Comparison of ENCODE assay signal across 17 mouse cellular contexts in the genomic region with DNA sequence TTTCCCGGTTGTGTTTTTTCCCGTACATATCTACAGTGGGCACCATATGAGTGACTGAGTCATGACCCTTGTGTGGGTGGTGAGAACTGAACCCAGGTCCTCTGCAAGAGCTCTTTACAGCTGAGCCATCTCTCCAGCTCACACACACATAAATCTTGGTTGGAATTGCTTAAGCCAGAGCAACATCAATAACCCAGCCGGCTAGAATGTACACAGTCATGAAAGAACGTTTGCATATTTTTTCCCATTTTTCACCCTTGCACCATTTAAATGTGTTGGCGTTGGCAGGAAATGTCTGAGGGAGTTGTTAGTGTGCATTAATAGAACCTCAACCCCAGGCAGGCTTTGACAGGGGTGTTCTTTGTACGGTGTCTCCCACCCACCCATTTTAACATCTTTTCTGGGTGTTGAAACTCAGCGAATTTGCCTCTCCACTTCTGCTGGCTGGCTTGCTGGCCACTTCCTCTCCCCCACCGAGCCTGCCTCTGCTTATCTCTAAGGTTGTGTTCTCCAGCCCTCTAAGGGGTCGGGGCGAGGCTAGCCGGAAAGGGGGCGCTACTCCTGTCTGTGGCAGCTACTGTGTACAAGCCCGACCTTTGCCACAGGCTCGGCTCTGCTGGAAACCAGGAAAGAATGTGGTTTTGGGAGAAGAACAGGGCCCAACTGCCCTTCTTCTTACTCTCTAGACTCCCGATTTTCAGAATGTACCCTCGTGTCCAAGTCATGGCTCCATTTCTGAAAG. TPM values are rescaled to one million over a fixed set of nuclear protein-coding genes. Genes with fewer than 3 reads are reported as not detected.
DNase-seq lines count a peak whose midpoint lies in the region; ATAC-seq and TF ChIP-seq lines count a peak whose summit lies in the region.
"Had no signal": no experiment of that assay in that cellular context is flagged by ENCODE, and none has a peak within 500 bp of the region (broad histone marks: within the 10 kb centered on the region; RNA-seq: fewer than 3 reads in every experiment).

No protein-coding gene starts in this region.

- no peaks in the 10 kb centered on the region for H3K36me3 ChIP-seq in megakaryocyte, embryonic 14.5 days (replicated peaks; ENCODE audit: low read length)
- no peaks in the 10 kb centered on the region for H3K36me3 ChIP-seq in liver, embryonic 13.5 days
- no peaks in the 10 kb centered on the region for H3K36me3 ChIP-seq in forebrain, postnatal 0 days (ENCODE audit: insufficient read depth)
- H3K36me3 ChIP-seq: heart, embryonic 15.5 days had no signal

- peaks cover 26% of the 10 kb centered on the region for H3K4me1 ChIP-seq in megakaryocyte, embryonic 14.5 days
- H3K4me1 ChIP-seq in liver, embryonic 13.5 days (replicated peaks) = peaks cover 18% of the 10 kb centered on the region
- no peaks in the 10 kb centered on the region for H3K4me1 ChIP-seq in forebrain, postnatal 0 days (ENCODE audit: insufficient read depth)

- peak overlapping the region; percentile 84 for H3K4me3 ChIP-seq in megakaryocyte, embryonic 14.5 days (replicated peaks)
- H3K4me3 ChIP-seq in liver, embryonic 13.5 days (replicated peaks) = no peak overlapping the region
- H3K4me3 ChIP-seq in forebrain, postnatal 0 days (ENCODE audit: low read depth, low read length) = no peak overlapping the region
- H3K4me3 ChIP-seq: heart, embryonic 15.5 days had no signal

- 0 out of 2 replicates have a peak, but pooled peaks cover 7% of the 10 kb centered on the region for H3K9me3 ChIP-seq in megakaryocyte, embryonic 14.5 days
- H3K9me3 ChIP-seq in liver, embryonic 13.5 days (replicated peaks) = no peaks in the 10 kb centered on the region
- no peaks in the 10 kb centered on the region for H3K9me3 ChIP-seq in forebrain, postnatal 0 days (ENCODE audit: low read length)
- H3K9me3 ChIP-seq: heart, embryonic 15.5 days had no signal

- WGBS in liver, embryonic 13.5 days (ENCODE audit: insufficient replicate concordance) = 9% methylated on average over 16 of the region's 16 CpGs
- 41% methylated on average over 16 of the region's 16 CpGs for WGBS in forebrain, postnatal 0 days

- H3K27me3 ChIP-seq in megakaryocyte, embryonic 14.5 days (replicated peaks) = peaks cover 52% of the 10 kb centered on the region
- peaks cover 37% of the 10 kb centered on the region for H3K27me3 ChIP-seq in liver, embryonic 13.5 days
- H3K27me3 ChIP-seq in forebrain, postnatal 0 days (ENCODE audit: insufficient read depth, low read length) = peaks cover 45% of the 10 kb centered on the region

- no peak for DNase-seq in liver, embryonic 13.5 days
- peak; percentile 32 for DNase-seq in yolk sac, embryonic 10.5 days (ENCODE audit: low spot score)
- no peak for DNase-seq in MN1 (ENCODE audit: low spot score)
- DNase-seq in forebrain, postnatal 0 days = no peak
- DNase-seq: cerebellum, adult 11-12 months; embryo, embryonic 11 days; kidney, postnatal 14 days; right cerebral cortex, postnatal 4 days had no signal

- H3K4me2 ChIP-seq in liver, embryonic 13.5 days = peak overlapping the region; percentile 33
- no peak overlapping the region for H3K4me2 ChIP-seq in forebrain, postnatal 0 days (ENCODE audit: low read depth)
- H3K4me2 ChIP-seq: heart, embryonic 15.5 days had no signal

- ATAC-seq in megakaryocyte, adult 5-6 weeks (ENCODE audit: poor library complexity, severe bottlenecking) = no peak
- peak; percentile 61 for ATAC-seq in common myeloid progenitor, adult 5-6 weeks (replicated peaks; ENCODE audit: low read depth, poor library complexity, severe bottlenecking)
- ATAC-seq in liver, embryonic 13.5 days (ENCODE audit: low read depth) = no peak
- ATAC-seq in forebrain, postnatal 0 days = no peak
- ATAC-seq: hindbrain, embryonic 16.5 days had no signal

- no peak overlapping the region for H3K27ac ChIP-seq in liver, embryonic 13.5 days
- no peak overlapping the region for H3K27ac ChIP-seq in forebrain, postnatal 0 days (ENCODE audit: low read depth, low read length)
- H3K27ac ChIP-seq: heart, embryonic 15.5 days; macrophage had no signal

- H3K9ac ChIP-seq in liver, embryonic 13.5 days = no peak overlapping the region
- H3K9ac ChIP-seq in forebrain, postnatal 0 days = no peak overlapping the region
- H3K9ac ChIP-seq: heart, embryonic 15.5 days had no signal

- TF ChIP-seq CTCF in forebrain, postnatal 0 days (IDR thresholded peaks at IDR 0.05; ENCODE audit: low read depth) = no peak

RNA-seq across cellular contexts. Expression of a gene that starts 15.1 kb away (rescaled TPM):
- polyA plus RNA-seq in megakaryocyte, embryonic 14.5 days (2012; ENCODE audit: insufficient read depth, low replicate concordance) = not detected in 2 replicates
- total RNA-seq in megakaryocyte, adult 5-6 weeks (2015) = not detected in 2 replicates
- total RNA-seq in megakaryocyte, adult 5-6 weeks (2017) = not detected in 2 replicates
- not detected in 2 replicates for total RNA-seq in common myeloid progenitor, adult 5-6 weeks (2017)
- not detected in 2 replicates for polyA plus RNA-seq in liver, embryonic 13.5 days (2015; fragmentation: Nextera tagmentation; extraction: Ambion mirVana)
- not detected in 2 replicates for total RNA-seq in forebrain, postnatal 0 days (2014; rRNA removed)
- not detected in 2 replicates for polyA plus RNA-seq in forebrain, postnatal 0 days (2015; fragmentation: Nextera tagmentation; extraction: Ambion mirVana)
- total RNA-seq: layer of hippocampus, postnatal 25 days had no signal
- polyA plus RNA-seq: heart, embryonic 15.5 days; hindbrain, embryonic 16.5 days; macrophage had no signal

RNA-seq across cellular contexts. Expression of a gene that starts 22.2 kb away (rescaled TPM):
- not detected in 2 replicates for polyA plus RNA-seq in megakaryocyte, embryonic 14.5 days (2012; ENCODE audit: insufficient read depth, low replicate concordance)
- not detected in 2 replicates for total RNA-seq in megakaryocyte, adult 5-6 weeks (2015)
- total RNA-seq in megakaryocyte, adult 5-6 weeks (2017) = not detected in 2 replicates
- not detected in 2 replicates for total RNA-seq in common myeloid progenitor, adult 5-6 weeks (2017)
- polyA plus RNA-seq in liver, embryonic 13.5 days (2015; fragmentation: Nextera tagmentation; extraction: Ambion mirVana) = 0.16 TPM in 1 of 2 replicates, not detected in the other
- not detected in 2 replicates for total RNA-seq in forebrain, postnatal 0 days (2014; rRNA removed)
- polyA plus RNA-seq in forebrain, postnatal 0 days (2015; fragmentation: Nextera tagmentation; extraction: Ambion mirVana) = not detected in 2 replicates
- total RNA-seq: layer of hippocampus, postnatal 25 days had no signal
- polyA plus RNA-seq: heart, embryonic 15.5 days; hindbrain, embryonic 16.5 days; limb, embryonic 14.5 days; macrophage had no signal

RNA-seq across cellular contexts. Expression of a gene that starts 30.3 kb away (rescaled TPM):
- not detected in 2 replicates for polyA plus RNA-seq in megakaryocyte, embryonic 14.5 days (2012; ENCODE audit: insufficient read depth, low replicate concordance)
- total RNA-seq in megakaryocyte, adult 5-6 weeks (2015) = not detected in 2 replicates
- not detected in 2 replicates for total RNA-seq in megakaryocyte, adult 5-6 weeks (2017)
- total RNA-seq in common myeloid progenitor, adult 5-6 weeks (2017) = not detected in 2 replicates
- 0.30 and 0.48 TPM in 2 replicates for polyA plus RNA-seq in liver, embryonic 13.5 days (2015; fragmentation: Nextera tagmentation; extraction: Ambion mirVana)
- not detected in 2 replicates for total RNA-seq in forebrain, postnatal 0 days (2014; rRNA removed)
- not detected in 2 replicates for polyA plus RNA-seq in forebrain, postnatal 0 days (2015; fragmentation: Nextera tagmentation; extraction: Ambion mirVana)
- total RNA-seq: ES-E14; layer of hippocampus, postnatal 25 days had no signal
- polyA plus RNA-seq: heart, embryonic 15.5 days; hindbrain, embryonic 16.5 days; limb, embryonic 14.5 days; macrophage had no signal
